Mouse (Mus musculus): ENCODE data around the gene Tnnt2. TPM values are rescaled to one million over a fixed set of nuclear protein-coding genes. Genes with fewer than 3 reads are reported as not detected.

The Tnnt2 gene
- polyA plus RNA-seq, 1 experiment from 2014 or later, result 2.5 TPM

DNA sequence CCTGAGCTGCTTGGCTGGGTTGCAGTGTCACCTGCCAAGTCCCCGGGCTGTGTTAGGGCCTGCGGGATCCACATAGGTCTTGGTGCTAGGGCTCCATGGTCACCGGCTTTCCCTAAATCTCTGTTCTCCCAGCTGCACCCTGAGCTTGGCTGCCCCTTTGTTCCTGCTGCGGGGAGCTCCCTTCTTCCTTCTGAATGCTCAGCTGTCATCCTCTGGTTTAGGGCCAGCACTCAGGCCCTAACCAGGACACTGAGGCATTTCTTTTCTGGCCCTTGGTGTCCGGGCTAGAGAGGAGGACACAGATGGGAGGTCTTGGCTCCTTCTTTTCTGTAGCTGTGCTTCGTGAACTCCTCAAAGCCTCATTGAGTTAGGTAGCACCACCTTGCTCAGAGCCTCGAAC, 14.4 kb upstream of the Tnnt2 start:
- Histone ChIP-seq H3K27me3 (peaks cover 56% of the 10 kb centered on the region), H3K4me1 (peaks cover 8% of the 10 kb centered on the region), H3K9me3 (no peaks in the 10 kb centered on the region), H3K4me3 (no peak overlapping the region), H3K27ac (replicated peaks) (no peak overlapping the region), H3K9ac (replicated peaks) (no peak overlapping the region), H3K36me3 (no peaks in the 10 kb centered on the region), H3K4me2 (replicated peaks) (no peak overlapping the region)
- ATAC-seq (ENCODE audit: low FRiP score, low read depth), result no peak
- 83% methylated on average over 7 of the region's 7 CpGs for WGBS

DNA sequence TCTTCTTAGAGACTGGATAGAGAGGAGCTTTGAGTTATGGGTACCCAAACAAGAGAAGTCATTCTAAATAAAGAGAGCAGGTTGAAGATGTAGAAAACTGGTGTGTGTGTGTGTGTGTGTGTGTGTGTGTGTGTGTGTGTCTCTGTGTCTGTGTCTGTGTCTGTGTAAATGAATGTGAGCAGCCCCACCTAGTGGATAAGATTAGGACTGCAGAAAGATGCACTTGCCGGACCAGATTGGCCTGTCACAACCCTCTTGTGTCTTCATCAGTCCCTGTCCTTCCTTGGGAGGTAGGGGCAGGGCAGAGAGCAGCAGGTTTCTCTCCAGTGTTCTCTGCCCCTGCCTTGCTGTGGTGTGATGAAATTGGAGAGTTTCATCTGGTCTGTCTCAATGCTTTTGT, 7.2 kb upstream of the Tnnt2 start:
- no peak overlapping the region for H3K9ac ChIP-seq (replicated peaks)
- no peaks in the 10 kb centered on the region for H3K4me1 ChIP-seq
- no peak for ATAC-seq (ENCODE audit: low FRiP score, low read depth)
- no peak overlapping the region for H3K27ac ChIP-seq (replicated peaks)
- no peaks in the 10 kb centered on the region for H3K36me3 ChIP-seq
- no peaks in the 10 kb centered on the region for H3K9me3 ChIP-seq
- no peak overlapping the region for H3K4me3 ChIP-seq
- 27% methylated on average over 1 of the region's 1 CpGs for WGBS
- no peak overlapping the region for H3K4me2 ChIP-seq (replicated peaks)
- H3K27me3 ChIP-seq, result peaks cover 11% of the 10 kb centered on the region

DNA sequence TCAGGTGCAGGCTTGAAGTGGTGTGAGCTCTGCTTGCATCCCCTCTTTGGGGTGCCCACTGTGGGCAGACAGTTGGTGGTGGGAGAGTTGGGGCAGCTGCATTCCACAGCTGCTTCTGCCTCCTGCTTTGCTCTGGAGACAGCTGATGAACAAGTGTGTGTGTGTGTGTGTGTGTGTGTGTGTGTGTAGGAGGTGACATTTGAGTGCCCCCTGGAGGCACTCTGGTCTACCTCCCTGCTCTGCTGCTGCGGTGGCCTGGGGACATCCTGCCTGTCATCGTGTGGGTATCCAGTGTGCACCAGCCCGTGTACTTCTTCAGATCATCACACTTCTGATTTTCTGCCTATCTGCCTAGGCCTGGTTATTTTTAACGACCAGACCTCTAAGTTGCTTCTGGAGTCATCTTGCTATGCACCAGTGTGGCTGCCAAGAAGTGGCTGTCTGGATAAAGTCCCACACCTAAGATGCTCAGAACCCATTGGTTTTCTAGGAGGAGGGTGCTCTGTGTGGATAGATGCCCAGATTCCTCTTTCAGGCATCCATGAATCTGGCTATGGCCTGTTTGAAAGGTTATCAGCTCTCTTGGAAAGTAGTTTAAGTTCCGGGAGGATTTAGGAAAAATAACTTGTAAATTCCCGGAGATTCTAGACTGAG, 1.8 kb upstream of the Tnnt2 start:
- Histone ChIP-seq H3K4me3 (no peak overlapping the region), H3K4me1 (0 out of 2 replicates have a peak, but pooled peaks cover 2% of the 10 kb centered on the region), H3K9ac (replicated peaks) (no peak overlapping the region), H3K36me3 (no peaks in the 10 kb centered on the region), H3K27ac (replicated peaks) (no peak overlapping the region), H3K4me2 (replicated peaks) (no peak overlapping the region), H3K27me3 (peaks cover 16% of the 10 kb centered on the region), H3K9me3 (no peaks in the 10 kb centered on the region)
- ATAC-seq (ENCODE audit: low FRiP score, low read depth), result no peak
- 87% methylated on average over 5 of the region's 6 CpGs for WGBS

DNA sequence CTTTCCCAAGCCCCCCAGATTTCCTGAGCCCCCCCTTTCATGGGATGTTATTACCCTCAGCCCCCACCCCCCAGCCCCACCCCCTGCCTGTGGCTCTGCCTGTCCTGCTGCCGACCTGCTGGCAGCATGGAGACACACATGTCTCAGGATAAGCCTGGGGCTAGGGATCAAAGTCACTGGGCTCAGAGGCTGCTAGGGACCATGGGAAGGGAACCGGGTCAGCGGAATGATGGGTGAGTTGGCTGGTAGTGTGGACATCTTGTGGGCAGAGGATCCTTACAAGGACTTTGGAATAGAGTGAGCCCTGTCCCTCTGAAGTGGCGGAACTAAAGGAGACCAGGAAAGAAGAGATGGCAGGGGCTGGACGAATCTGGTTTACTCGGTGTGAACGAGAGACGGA, 1.2 kb upstream of the Tnnt2 start:
- Histone ChIP-seq H3K4me1 (0 out of 2 replicates have a peak, but pooled peaks cover 2% of the 10 kb centered on the region), H3K9ac (replicated peaks) (no peak overlapping the region), H3K36me3 (no peaks in the 10 kb centered on the region), H3K27ac (replicated peaks) (no peak overlapping the region), H3K9me3 (no peaks in the 10 kb centered on the region), H3K27me3 (peaks cover 16% of the 10 kb centered on the region; the same call in 1 of the 2 replicates), H3K4me2 (replicated peaks) (no peak overlapping the region), H3K4me3 (no peak overlapping the region)
- 87% methylated on average over 8 of the region's 8 CpGs for WGBS
- ATAC-seq (ENCODE audit: low FRiP score, low read depth), result no peak

DNA sequence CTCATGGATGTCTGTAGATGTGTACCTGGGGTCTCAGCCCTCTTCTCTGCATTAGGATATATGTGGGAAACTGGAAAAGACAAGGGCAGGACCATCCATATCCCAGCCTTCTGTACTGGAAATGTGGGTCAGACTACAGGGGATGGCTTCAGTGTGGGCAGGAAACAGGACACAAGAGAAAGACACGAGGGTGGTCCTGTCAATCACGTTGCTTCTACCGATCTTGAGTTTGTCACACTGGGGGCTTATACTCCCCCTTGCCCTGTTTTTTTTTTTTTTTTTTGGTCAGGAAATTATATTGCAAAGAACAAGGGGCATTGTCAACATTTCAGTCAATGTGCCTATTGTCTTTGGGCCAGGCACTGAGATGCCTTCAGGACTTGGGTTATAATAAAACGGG, 2.5 kb downstream of the Tnnt2 start:
- Histone ChIP-seq H3K9me3 (no peaks in the 10 kb centered on the region), H3K4me1 (0 out of 2 replicates have a peak, but pooled peaks cover 2% of the 10 kb centered on the region), H3K27me3 (peaks cover 6% of the 10 kb centered on the region; the same call in 1 of the 2 replicates), H3K27ac (replicated peaks) (no peak overlapping the region), H3K36me3 (no peaks in the 10 kb centered on the region), H3K9ac (replicated peaks) (no peak overlapping the region), H3K4me3 (no peak overlapping the region), H3K4me2 (replicated peaks) (no peak overlapping the region)
- no peak for ATAC-seq (ENCODE audit: low FRiP score, low read depth)
- WGBS, result 72% methylated on average over 4 of the region's 4 CpGs

DNA sequence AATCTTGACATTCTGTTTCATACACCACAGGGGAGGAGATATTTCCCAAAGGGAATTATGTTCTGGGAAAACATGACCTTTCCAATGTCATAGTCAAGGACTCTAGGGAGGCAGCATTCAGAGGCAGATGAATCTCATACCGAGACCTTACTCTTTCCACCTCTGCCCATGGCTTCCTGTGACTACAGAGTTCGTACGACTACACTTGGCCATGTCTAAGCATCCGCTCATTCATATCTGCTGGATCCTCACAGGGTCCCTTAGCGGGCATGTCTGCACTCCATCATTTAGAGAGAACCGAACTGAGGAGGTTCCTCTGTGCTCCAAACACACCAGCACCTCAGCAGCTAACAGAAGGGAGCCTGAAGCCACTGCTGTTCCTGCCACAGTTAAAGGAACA, 2.9 kb downstream of the Tnnt2 start:
- Histone ChIP-seq H3K9me3 (no peaks in the 10 kb centered on the region), H3K4me2 (replicated peaks) (no peak overlapping the region), H3K36me3 (no peaks in the 10 kb centered on the region), H3K27me3 (0 out of 2 replicates have a peak, but pooled peaks cover 5% of the 10 kb centered on the region), H3K27ac (replicated peaks) (no peak overlapping the region), H3K4me3 (no peak overlapping the region), H3K4me1 (0 out of 2 replicates have a peak, but pooled peaks cover 2% of the 10 kb centered on the region), H3K9ac (replicated peaks) (no peak overlapping the region)
- ATAC-seq (ENCODE audit: low FRiP score, low read depth), result no peak
- WGBS, result 84% methylated on average over 6 of the region's 6 CpGs

DNA sequence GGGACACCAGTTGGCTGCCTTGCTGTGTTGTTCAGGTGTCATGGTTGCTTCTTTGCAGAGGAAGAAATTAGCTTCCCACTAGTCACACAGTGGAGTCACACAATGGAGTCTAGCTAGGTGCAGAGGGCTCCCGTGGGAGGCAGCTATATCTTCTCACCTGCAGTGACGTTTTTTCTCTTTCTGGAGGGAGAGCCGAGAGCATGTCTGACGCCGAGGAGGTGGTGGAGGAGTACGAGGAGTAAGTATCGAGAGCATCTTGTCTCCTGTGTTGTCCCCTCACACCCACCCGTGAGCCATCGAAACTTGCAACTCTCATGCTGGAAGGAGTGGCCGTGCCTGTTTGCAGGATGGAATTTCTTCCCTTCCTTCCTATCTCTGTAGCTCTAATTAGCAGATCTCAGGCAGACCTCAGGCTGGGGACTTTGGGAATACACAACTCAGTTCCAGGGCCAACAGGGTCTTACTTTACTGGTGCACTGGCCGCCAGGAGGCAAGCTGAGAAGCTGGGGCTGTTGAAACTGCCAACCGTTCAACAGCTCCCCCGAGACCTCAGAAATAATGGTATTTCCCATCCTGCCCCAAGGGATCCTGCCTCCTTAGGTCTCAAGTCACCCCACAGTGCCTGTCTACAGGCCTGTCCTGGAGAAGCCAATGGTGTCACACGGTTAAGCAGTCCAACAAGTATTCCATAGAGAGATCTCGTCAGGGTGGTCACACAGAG, 4.7 kb downstream of the Tnnt2 start:
- no peak overlapping the region for H3K4me2 ChIP-seq (replicated peaks)
- no peak for ATAC-seq (ENCODE audit: low FRiP score, low read depth)
- H3K27me3 ChIP-seq, result 0 out of 2 replicates have a peak, but pooled peaks cover 5% of the 10 kb centered on the region
- 0 out of 2 replicates have a peak, but pooled peaks cover 2% of the 10 kb centered on the region for H3K4me1 ChIP-seq
- 79% methylated on average over 15 of the region's 15 CpGs for WGBS
- no peaks in the 10 kb centered on the region for H3K36me3 ChIP-seq
- no peaks in the 10 kb centered on the region for H3K9me3 ChIP-seq
- no peak overlapping the region for H3K4me3 ChIP-seq
- no peak overlapping the region for H3K9ac ChIP-seq (replicated peaks)
- H3K27ac ChIP-seq (replicated peaks), result no peak overlapping the region

DNA sequence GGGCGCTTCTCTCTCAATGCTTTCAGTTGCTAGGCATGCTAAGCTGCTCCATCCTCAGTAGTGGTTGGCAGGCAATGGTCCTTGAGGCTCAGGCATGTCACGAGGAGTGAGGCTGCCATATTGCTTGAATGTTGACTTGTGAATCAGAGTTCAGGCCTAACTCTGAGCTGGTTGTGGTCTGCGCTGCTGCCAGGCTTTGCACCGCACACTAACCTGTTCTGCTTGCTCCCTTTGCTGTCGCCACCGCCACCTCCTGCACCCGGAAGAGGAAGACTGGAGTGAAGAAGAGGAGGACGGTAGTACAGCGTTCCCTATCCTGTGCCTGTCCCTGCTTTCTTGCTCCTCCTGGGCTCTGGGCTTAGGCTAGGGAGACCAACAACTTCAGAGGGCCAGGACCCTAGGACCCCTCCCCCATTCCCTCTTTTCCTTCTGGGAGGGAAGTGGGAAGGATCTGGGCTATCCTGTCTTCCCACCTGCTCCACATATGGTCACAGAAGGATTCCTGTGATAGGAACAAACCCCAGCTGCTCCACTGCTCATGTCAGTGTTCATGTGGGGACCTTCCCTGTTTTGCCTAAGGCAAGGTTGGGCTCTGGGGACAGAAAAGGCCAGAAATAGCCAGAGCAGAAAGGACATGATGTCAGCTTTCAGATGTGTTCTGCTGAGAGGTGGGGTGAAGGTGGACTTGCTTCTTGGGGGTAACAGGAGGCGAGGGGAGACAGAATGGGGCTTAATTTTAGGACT, 7.5 kb downstream of the Tnnt2 start:
- no peak for ATAC-seq (ENCODE audit: low FRiP score, low read depth)
- Histone ChIP-seq H3K4me2 (replicated peaks) (no peak overlapping the region), H3K27ac (replicated peaks) (no peak overlapping the region), H3K4me3 (no peak overlapping the region), H3K4me1 (no peaks in the 10 kb centered on the region), H3K27me3 (no peaks in the 10 kb centered on the region), H3K36me3 (no peaks in the 10 kb centered on the region), H3K9me3 (no peaks in the 10 kb centered on the region), H3K9ac (replicated peaks) (no peak overlapping the region)
- WGBS, result 88% methylated on average over 10 of the region's 10 CpGs

DNA sequence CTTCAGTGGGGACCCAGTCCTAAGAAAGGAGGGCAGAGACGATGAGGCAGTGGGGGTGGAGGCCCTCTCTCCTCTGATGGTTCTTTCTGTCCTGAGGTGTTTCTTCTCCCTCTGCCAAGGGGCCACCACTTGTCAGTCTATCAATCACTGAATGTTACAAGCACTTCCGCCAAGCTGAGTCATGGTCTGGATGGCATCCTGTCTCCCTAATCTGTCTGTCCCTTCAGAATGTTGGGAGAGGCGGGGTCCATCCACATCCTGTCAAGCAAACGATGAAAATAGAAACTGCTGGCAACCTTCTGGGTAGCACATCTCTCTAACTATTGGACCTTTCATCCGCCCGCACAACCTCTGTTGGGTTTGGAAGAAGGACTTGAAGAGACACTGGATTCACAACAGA, 8.3 kb downstream of the Tnnt2 start:
- H3K4me3 ChIP-seq, result no peak overlapping the region
- 84% methylated on average over 6 of the region's 6 CpGs for WGBS

DNA sequence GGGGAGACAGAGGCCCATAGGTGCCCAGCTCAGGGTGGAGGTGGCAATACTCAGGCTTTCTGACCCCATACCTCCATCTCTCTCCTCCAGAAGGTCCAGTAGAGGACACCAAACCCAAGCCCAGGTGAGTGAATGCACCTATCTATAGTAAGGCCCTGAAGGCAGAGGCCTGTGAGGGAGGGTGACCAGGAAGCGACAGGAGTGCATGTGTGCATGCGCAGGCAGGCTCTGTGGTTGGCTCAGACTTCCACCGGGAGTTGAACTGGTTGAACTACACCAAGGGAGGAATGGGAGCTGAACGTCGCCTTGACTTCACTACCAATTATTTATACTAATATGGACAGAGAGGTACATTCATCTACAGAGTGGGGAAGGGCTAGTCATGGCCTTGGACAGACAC, 10.5 kb downstream of the Tnnt2 start:
- no peak overlapping the region for H3K27ac ChIP-seq (replicated peaks)
- WGBS, result 78% methylated on average over 5 of the region's 5 CpGs

More for the DNA sequence above, 8.3 kb downstream of the Tnnt2 start:
- no peaks in the 10 kb centered on the region for H3K9me3 ChIP-seq
- no peak for ATAC-seq (ENCODE audit: low FRiP score, low read depth)
- no peak overlapping the region for H3K27ac ChIP-seq (replicated peaks)
- H3K9ac ChIP-seq (replicated peaks), result no peak overlapping the region
- H3K4me2 ChIP-seq (replicated peaks), result no peak overlapping the region
- H3K4me1 ChIP-seq, result peaks cover 3% of the 10 kb centered on the region; the same call in 1 of the 2 replicates
- H3K36me3 ChIP-seq, result no peaks in the 10 kb centered on the region
- H3K27me3 ChIP-seq, result no peaks in the 10 kb centered on the region

DNA sequence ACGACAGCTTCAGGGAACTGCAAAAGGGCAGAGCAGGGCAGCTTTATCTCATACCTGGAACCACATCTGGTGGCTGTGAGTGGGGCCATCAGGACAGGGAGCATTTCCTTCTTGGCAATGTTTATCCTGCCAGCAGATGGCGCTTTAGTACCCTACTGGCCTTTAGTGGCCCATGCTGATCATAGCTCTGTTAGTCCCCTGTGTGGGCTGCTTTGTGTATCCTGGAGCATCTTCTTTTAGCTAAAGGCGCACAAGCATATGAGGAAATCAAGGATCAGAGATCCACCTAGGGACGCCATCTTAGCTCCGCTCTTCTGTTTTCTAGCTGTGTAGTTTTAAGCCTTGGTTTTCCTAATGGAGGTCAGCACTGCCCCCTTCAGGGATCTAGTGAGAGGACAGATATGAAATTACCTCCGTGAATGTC, 11.0 kb downstream of the Tnnt2 start:
- Histone ChIP-seq H3K4me1 (peaks cover 11% of the 10 kb centered on the region), H3K27me3 (peaks cover 4% of the 10 kb centered on the region; the same call in 1 of the 2 replicates), H3K9ac (replicated peaks) (no peak overlapping the region), H3K4me2 (replicated peaks) (no peak overlapping the region), H3K9me3 (no peaks in the 10 kb centered on the region), H3K27ac (replicated peaks) (no peak overlapping the region), H3K36me3 (no peaks in the 10 kb centered on the region), H3K4me3 (no peak overlapping the region)
- 0 out of 2 replicates have a peak, but pooled peaks have one; percentile 9 for ATAC-seq (ENCODE audit: low FRiP score, low read depth)
- 28% methylated on average over 6 of the region's 6 CpGs for WGBS

More for the DNA sequence above, 10.5 kb downstream of the Tnnt2 start:
- Histone ChIP-seq H3K4me1 (peaks cover 5% of the 10 kb centered on the region), H3K27me3 (peaks cover 4% of the 10 kb centered on the region; the same call in 1 of the 2 replicates), H3K9me3 (no peaks in the 10 kb centered on the region), H3K4me3 (no peak overlapping the region), H3K9ac (replicated peaks) (no peak overlapping the region), H3K4me2 (replicated peaks) (no peak overlapping the region), H3K36me3 (no peaks in the 10 kb centered on the region)
- no peak for ATAC-seq (ENCODE audit: low FRiP score, low read depth)

All from midbrain, embryonic 12.5 days (tissue).